Mouse (Mus musculus): Measurements from ENCODE around the gene Cep72.
"Not testable (repeated sequence)": the region's sequence is repeated elsewhere in the genome, so short reads cannot be mapped to it uniquely, and the experiment has no call there.

Gene Cep72

DNA sequence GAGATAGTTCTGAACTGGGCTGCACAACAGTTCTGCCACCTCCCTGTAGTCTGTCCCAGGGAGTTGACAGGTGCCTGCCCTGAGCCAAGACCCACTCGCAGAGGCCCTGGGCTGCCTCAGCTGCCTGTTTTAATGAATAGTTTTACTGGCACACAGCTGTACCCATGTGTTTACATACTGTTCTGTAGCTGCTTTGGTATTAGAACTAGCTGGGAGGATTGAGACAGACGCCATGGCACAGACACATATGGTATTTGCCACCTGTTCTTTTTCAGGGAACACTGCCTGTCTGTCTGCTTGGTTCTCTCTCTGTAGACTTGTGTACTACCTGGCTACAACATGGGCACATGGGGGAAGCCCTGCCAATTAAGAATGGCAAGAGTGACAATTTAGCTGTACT lies 27.3 kb downstream of the Cep72 start:
- no peak for DNase-seq (ENCODE audit: extremely low read depth, insufficient read length, low spot score)

DNA sequence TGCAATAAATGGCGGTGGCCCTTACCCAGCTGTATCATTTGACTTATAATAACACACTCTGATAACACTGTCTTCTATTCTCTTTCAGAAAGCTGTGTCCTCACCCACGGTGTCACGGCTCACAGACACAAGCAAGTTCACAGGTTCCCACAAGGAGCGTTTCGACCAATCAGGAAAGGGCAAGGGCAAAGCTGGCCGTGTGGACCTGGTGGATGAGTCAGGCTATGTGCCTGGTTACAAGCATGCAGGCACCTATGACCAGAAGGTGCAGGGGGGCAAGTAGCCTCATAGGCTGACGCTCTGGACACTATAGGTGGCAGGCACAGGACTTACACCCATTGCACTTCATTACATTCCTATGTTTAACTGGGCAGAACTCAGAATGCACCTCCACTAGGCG lies 31.0 kb downstream of the Cep72 start:
- no peak for DNase-seq (ENCODE audit: extremely low read depth, insufficient read length, low spot score)

DNA sequence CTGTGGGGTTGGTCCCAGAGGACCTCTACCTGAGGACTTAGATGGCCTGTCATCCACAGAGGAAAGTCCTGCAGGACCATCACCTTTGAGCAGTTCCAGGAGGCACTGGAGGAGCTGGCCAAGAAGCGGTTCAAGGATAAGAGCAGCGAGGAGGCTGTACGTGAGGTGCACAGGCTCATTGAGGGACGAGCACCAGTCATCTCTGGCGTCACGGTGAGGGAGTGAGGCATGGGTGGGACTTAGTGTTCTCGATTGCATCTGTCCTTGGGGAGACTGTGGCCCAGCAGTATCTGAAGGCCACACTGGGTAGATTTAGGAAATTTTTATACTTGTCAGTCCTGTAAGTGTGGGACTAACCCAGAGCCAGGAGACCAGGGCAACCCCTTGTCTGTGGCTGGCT lies 31.4 kb downstream of the Cep72 start:
- DNase-seq (ENCODE audit: extremely low read depth, insufficient read length, low spot score), result no peak

DNA sequence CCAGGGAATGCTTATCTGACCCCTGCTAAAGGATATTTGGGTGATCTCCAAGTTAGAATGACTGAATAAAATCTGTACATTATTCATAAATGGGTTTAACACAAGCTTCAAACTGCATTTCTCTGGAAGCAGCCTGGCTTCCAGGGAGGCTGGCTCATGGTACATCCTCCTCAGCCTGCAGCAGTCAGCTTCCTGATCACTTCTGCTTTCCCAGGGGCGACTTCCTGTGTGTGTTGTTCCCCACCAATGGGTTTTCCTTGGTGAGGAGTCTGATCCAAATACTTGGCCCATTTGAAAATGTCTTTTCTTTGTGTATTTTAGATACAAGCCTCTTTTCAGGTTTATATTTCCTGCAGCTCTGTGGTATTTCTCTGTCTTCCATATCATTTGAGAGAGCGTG lies 33.1 kb downstream of the Cep72 start:
- DNase-seq (ENCODE audit: extremely low read depth, insufficient read length, low spot score), result no peak

DNA sequence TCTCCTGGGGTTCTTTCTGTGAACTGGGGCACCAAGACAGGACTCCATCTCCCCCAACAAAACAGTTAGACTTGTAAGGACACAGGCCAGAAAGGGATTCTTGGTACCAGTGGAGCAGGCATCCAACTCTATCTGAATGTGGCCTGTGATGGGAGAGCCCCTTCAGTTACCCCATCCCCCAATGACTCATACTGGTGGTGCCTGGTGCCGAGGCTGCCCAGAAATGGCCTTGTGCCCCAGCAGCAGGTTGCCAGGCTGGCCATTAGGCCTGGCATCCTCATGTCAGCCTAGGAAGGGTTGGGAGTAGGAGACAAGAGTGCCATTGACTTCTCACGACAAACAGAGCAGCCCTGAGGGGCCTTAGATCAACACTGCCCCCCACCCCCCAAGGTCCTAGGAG lies 34.0 kb downstream of the Cep72 start:
- no peak for DNase-seq (ENCODE audit: extremely low read depth, insufficient read length, low spot score)

DNA sequence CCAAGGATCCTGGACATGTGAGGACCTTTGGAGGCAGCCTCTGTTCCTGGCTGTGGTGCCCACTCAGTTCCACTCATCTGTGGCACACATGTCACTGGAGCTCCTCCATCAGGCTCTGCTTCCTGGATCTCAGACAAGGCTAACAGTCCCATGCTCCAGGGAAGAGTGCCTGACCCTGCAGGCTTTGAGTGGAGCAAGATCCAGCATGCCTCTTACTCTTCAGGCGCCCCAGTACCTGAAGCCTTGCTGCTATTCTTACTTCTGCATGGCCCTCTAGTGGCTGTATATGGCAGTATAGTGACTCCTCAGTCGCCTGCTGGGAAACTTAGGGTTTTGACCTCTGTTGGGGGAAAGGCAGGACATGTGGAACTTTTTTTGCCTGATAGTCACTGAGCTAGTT lies 35.9 kb downstream of the Cep72 start:
- no peak for DNase-seq (ENCODE audit: extremely low read depth, insufficient read length, low spot score)

DNA sequence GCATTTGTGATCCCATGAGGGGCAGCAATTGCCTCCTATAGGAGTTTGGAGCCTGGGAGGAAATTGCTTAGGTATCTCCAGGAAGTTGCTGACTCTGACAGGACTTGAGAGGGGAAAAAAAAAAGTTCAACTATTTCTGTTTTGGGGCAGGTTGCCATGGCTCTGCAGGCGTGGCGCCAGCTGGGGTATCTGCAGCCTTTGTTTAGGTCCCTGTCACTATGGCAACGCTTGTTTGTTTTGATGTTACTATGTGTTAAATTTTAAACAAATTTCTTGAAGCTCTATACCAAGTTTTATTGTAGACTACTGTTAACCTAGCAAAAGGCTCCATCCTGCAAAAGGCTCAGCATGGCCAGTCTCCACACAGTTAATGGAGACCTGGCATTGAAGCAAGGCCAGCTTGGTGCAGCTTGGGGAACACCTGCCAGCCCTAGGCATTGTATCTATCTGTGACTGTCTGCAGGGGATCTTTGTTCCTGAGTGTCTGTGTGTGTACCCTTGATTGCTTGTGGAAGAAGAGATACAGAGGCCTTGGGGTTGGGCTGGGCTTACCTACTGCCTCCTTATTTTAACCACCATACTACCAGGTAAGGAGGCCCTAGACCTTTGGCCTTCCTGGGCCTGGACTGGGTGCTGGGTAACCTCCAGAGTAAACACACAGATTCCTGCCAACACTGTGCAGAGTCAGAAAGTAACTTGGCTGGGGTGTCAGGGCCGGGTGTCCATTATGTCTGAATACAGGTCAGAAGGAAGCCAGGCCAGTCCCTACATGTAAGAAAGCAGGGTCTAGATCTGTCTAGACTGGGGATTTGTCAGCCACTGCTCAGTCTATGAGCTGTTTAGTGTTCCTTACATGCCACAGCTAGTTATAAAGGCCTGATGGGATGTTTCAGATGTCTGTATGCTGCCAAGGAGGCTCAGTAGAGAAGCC lies 36.7 kb downstream of the Cep72 start:
- DNase-seq (ENCODE audit: extremely low read depth, insufficient read length, low spot score), result no peak

DNA sequence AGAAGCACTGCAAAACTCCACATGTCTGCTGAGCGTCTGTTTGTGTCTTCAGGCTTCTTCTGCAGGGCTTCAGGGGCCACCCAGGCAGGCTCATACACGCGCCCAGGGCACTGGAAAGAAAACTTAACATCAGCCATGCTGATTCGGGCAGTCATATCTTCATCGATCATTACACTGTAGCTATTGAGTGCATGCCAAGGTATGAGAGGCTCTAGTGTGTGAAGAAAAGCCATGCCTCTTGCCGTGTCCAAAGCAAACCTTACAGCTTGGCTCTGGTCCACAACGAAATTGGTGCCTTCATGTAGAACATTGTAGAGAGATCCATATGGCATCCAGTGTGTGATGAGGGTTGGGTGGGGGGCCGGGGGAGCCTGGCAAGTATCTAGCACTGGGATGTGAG lies 43.1 kb downstream of the Cep72 start:
- DNase-seq (ENCODE audit: extremely low read depth, insufficient read length, low spot score), result not testable (repeated sequence)

DNA sequence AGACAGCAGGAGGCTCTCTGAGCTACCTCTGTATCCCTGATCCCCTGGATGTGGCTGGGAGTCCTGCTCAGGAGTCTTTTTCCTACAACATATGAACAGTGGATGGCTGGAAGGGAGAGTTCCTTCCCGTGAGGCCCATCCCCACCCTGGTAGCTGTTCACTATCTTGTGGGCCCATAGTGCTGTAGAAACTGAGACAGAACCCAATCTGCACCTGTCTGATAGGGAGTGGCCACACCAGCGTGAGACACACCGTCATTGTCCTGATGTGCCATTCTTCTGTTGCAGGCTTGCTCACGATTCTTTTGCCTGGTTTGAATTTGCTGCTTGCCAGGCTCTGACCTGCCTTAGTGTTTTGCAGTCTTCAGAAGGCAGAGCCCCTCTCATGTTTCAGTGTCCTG lies 44.7 kb downstream of the Cep72 start:
- DNase-seq (ENCODE audit: extremely low read depth, insufficient read length, low spot score), result no peak

DNA sequence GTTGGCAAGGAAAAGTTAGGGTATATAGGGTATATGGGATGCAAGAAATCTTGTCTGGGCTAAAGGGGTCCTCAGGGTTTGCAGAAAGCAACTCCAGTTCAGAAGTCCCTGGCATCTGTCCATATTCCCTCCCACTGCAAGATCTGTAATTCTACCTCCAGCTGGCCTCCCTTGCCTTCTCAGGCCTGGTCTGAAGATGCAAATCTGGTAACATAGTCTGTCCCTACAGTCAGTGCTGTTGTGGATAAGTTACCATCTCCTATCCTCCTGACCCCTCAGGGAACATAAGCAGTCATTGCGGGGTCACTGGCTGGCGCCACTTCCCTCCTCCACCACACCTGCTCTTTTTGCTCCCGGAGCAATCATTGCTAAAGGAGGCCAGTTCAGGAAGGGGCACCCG lies 46.2 kb downstream of the Cep72 start:
- DNase-seq (ENCODE audit: extremely low read depth, insufficient read length, low spot score), result no peak

DNA sequence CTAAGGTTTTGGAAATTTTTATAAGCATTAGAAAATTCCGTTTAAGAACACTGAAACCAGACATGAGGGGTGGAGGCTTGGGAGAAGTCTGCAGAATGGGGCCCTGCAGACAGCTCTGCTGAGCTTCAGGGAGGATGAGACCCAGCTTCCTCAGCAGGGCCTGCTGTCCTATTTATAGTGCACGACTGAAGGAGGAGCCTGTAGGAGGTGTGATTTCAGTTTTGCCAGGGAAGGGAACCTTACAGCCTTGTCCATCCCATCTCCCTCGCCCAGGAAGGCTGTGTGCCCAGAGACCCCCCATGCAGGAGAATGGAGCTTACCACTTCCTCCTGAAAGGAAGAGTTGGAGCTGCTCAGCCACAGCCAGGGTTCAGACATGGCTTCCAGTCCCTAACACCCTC lies 51.4 kb downstream of the Cep72 start:
- DNase-seq (ENCODE audit: extremely low read depth, insufficient read length, low spot score), result no peak

DNA sequence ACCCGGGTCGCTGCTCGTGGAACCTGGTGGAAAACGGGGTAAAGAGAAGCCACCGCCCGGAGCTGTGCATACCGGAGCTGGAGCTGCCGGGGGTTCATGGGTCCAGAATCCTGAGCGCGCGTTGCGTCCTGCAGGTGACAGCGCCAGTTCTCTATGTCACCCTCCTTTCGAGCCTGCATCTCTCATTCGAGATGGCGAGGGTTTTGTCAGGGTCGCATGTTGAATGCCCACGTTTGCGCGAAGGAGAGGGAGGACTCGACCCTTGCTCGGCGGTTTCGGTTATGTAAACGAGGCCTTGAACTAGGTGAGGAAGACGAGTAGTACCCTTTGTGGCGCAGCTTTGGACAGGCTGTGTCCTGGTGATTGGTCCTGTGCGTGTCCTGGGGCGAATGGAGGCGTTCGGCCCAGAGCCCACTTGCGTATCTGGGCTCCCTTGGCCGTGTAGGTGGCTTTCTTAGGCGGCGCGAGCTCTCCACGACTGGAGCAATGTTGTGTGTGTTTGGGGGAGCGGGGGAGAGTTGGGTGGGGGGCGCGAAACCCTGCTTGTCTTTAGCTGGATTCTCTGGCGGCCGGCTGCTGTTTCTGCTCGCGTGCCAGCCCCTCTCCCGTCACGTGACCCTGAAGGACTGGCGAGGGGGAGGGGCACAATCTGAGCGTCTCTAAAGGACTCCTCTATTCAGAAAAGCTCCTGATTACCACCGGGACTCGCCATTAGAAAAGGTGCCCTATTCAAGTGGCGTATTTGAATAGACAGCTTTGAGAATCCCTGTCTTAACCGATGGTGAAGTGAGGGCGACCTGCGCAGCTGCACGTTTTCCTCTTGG lies 52.1 kb downstream of the Cep72 start:
- no peak for DNase-seq (ENCODE audit: extremely low read depth, insufficient read length, low spot score)

DNA sequence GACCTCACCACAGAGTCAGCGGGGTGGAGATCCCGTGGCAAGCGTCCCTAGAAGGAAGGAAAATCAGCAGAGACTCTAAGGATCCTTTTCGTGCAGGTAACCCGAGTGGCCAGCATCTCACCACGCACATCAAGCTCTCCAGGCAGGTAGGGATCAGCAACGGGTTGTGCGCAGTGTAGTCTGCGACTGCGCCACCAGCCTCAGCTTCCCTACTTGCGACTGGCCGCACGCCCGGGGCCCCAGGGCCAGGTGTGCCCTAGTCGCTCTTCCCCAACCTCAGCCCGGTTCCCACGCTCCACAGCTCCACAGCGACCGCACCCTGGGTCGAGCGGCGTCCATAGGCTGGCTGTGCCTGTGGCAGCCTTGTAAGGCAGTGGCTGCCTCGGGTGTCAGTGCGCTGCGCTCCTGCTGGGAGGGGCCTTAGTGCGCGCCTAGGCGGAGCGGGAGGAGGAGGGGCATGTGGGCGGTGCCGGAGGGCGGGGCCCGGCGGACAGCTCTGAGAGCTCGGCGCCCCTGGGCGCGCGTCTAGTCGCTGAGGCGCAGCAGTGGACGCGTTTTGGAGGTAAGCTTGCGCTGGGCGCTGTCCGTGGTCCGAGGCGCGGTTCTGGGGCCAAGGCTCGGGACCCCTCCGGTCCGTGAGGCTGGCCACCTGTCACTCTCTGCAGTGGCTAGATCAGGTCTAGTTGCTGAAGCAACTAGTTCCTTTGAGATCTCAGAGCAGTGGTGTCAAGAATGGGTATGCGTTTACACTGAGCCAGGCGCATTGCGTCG lies 53.0 kb downstream of the Cep72 start, which contains the start of gene Tppp:
Gene Tppp, plus strand, starts transcription at position 460 of the 771 bp plus-strand sequence.
- peak; percentile 9 for DNase-seq (ENCODE audit: extremely low read depth, insufficient read length, low spot score)

DNA sequence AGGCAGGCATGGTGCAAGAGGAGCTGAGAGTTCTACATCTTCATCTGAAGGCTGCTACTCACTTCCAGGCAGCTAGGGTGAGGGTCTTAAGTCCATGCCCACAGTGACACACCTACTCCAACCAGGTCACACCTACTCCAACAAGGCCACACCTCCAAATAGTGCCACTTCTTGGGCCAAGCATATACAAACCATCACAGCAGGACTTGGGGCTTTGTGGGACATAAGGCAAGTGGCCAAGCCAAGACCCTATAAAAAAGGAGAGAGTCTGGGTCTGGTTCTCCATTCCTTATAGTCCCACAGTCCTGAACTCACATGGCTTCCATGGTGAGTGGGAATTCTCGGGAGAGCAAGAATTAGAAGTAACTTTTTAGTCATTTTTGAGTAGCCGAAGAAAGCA lies 53.9 kb downstream of the Cep72 start:
- not testable (repeated sequence) for DNase-seq (ENCODE audit: extremely low read depth, insufficient read length, low spot score)

DNA sequence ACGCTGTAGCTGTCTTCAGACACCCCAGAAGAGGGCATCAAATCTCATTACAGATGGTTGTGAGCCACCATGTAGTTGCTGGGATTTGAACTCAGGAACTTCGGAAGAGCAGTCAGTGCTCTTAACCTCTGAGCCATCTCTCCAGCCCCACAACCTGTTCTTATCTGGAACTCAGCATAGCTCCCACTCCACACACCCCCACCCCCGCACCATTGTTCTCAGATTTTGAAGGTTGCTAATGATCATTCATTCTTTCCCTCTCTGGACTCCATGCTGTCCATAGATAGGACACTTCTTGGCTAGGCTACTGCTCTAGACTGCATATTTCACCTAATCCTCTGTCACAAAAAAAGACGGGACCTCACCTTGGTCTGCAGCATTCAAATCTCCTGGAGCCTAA lies 55.2 kb downstream of the Cep72 start:
- not testable (repeated sequence) for DNase-seq (ENCODE audit: extremely low read depth, insufficient read length, low spot score)

DNA sequence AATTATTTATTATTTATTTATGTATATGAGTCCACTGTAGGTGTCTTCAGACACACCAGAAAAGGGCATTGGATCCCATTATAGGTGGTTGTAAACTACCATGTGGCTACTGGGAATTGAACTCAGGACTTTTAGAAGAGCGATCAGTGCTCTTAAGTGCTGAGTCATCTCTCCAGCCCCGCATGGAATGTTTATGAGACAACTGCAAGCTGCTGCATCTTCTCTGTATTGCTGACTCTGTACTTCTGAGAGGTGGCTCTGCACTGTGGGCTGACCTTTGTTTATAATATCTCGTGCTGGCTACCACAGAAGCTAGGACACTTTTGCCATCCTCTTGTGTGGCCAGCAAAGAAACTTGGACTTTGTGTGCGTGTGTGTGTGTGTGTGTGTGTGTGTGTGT lies 60.6 kb downstream of the Cep72 start:
- DNase-seq (ENCODE audit: extremely low read depth, insufficient read length, low spot score), result no peak

DNA sequence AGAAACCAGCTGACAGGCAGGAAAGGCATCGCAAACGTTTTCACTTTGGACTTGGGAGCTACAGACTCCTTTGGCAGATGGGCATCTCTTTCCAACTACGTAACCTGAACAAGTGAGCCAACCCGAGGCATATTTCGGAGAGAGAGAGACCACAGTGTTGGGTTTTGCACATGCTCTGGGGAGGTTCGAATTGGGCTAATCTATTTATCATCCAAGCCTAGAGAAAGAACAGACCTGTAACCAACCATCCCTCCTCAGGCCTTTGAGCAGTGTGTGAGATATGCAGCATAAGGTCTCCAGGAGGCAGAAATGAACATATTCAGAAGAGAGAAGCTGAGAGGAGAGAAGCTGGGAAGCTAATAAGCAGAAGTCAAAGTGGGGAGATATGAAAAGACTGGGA lies 61.1 kb downstream of the Cep72 start:
- no peak for DNase-seq (ENCODE audit: extremely low read depth, insufficient read length, low spot score)

DNA sequence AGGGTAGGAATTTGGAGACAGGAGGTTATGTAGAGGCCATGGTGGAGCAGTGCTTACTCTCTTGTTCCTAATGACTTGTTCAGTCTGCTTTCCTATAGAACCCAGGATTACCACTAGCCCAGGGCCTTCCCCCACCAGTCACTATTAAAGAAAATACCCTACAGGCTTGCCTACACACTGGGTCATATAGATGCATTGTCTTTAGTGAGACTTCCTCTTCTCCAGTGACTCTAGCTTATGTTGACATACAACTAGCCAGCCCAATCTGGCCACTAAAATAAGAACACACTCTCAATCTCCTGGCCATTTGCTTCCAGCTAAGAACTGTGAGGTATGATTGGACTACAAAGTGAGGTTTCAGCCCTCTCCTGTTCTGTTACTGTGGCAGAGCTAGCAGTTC lies 61.6 kb downstream of the Cep72 start:
- no peak for DNase-seq (ENCODE audit: extremely low read depth, insufficient read length, low spot score)

DNA sequence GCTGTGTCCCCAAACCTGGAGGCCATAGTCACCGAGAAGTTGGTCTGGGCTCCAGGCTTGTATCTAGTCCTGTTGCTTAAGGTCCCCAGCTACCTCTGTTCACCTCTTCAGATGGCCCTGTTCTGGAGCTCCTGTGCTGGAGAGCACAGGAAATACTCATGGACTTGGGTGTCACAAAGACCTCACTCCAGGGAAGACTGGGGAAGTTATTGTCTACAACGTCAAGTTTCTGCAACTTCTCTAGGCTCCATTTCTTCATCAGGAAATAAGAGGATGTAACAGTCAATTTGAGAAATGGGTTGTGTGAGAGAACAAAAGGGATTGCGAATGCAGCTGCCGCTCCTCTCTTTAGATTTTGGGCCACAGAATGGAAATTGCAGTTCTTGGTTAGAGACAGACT lies 65.6 kb downstream of the Cep72 start:
- DNase-seq (ENCODE audit: extremely low read depth, insufficient read length, low spot score), result no peak

DNA sequence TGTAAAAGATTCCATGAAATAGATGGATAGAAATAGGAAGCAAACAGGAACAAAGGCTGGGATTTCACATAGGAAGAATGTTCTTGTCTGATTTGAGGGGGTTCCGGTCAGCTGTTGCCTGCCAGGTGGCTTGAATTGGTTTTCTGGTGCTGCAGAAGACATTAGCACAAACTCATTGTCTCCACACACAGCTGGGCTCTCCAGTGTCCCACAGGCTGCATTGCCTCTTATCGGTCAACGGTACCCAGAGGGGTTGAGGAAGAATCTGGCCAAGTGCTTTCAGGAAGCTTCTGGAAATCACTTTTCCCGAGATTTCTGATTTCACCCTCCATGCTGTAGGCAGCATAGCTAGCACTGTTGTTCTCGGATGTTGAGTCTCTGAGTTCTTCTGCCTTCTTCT lies 70.8 kb downstream of the Cep72 start:
- no peak for DNase-seq (ENCODE audit: extremely low read depth, insufficient read length, low spot score)

DNA sequence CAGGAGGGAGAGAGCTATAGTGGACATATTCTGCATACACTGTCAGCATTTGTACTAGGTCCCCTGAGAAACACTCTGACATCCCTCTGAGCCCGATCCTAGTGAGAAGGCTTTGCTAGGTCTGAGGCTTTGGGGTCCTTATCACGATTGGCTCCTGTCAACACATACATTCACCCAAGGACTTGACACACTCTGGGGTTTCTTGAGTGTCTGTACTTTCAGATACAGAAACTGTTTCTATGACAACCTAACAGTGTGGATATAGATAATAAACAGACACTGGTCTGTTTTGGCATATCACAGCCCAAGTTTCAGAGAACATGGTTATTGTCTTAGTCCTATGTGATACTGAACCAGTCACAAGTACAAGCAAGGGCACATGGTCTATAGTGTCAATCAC lies 71.3 kb downstream of the Cep72 start:
- DNase-seq (ENCODE audit: extremely low read depth, insufficient read length, low spot score), result no peak
